Mouse (Mus musculus): ENCODE measurements at regions not wholly inside any gene's neighbourhood (a gene's known extent, or its start where the extent isn't known, plus 50 kb on each side); places are given as distances from the start of the nearest gene placed in this dataset.

- H3K27me3 ChIP-seq, result no peaks in the 10 kb centered on the region
- H3K4me2 ChIP-seq, result no peak overlapping the region
- H3K36me3 ChIP-seq, result no peaks in the 10 kb centered on the region
- H3K4me1 ChIP-seq, result no peaks in the 10 kb centered on the region
- H3K9ac ChIP-seq, result no peak overlapping the region
- no peaks in the 10 kb centered on the region for H3K9me3 ChIP-seq (replicated peaks)
- ATAC-seq (replicated peaks; ENCODE audit: low FRiP score), result no peak
- H3K4me3 ChIP-seq (replicated peaks), result no peak overlapping the region
- no peak overlapping the region for H3K27ac ChIP-seq
- WGBS, result 80% methylated on average over 7 of the region's 7 CpGs
Observed at GRCm38 (mm10) chr5:126650415-126650814, 591.2 kb upstream of the Tmem132c start.

DNA sequence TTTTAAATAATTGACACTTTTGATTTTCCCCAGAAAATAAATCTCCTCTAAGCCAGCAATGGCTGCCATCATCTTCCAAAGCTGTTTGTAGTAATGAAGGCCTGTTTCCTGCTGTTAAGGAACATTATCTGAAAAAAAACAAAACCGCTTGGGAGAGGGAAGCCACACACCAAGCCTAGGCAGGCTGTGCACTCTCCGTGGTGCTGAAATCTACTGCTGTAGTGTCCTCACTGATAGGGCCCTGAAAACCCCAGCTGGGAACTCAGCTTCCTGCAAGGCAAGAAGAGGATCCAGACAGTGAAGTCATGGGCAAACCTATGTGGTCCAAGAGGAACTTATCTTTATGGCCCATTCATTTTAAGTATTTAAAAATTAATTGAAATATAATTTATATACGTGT, 590.2 kb upstream of the Tmem132c start:
- 13% methylated on average over 3 of the region's 3 CpGs for WGBS

GRCm38 (mm10) chr5:126662648-126663047, 579.0 kb upstream of the Tmem132c start:
- Histone ChIP-seq H3K4me2 (no peak overlapping the region), H3K9ac (no peak overlapping the region), H3K9me3 (replicated peaks) (no peaks in the 10 kb centered on the region), H3K27ac (no peak overlapping the region), H3K4me1 (no peaks in the 10 kb centered on the region), H3K27me3 (no peaks in the 10 kb centered on the region), H3K36me3 (no peaks in the 10 kb centered on the region), H3K4me3 (replicated peaks) (no peak overlapping the region)
- ATAC-seq (replicated peaks; ENCODE audit: low FRiP score), result no peak
- WGBS, result 93% methylated on average over 4 of the region's 4 CpGs

More for the DNA sequence above, 590.2 kb upstream of the Tmem132c start:
- no peaks in the 10 kb centered on the region for H3K27me3 ChIP-seq
- H3K27ac ChIP-seq, result no peak overlapping the region
- H3K4me2 ChIP-seq, result no peak overlapping the region
- ATAC-seq (replicated peaks; ENCODE audit: low FRiP score), result peak; percentile 69; the same call in 1 of the 2 replicates
- no peak overlapping the region for H3K4me3 ChIP-seq (replicated peaks)
- H3K9ac ChIP-seq, result no peak overlapping the region
- H3K36me3 ChIP-seq, result no peaks in the 10 kb centered on the region
- H3K4me1 ChIP-seq, result no peaks in the 10 kb centered on the region
- no peaks in the 10 kb centered on the region for H3K9me3 ChIP-seq (replicated peaks)

DNA sequence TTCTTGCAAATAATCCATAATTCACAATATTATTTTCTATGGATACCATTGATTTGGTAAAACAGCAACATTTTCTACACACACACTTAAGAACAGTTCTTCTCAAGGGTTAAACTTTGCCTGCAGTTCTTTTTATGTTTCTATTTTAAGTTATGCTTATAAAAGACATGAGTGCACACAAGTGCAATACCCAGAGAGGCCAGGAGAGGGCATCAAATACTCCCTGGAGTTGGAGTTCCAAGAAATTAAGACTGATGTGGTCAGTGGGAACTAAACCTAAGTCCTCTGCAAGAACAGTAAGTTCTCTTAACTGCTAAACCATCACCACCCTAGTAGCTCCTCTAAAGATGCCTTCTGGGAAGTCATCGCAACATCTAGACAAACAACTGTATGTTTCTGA, 570.5 kb upstream of the Tmem132c start:
- Histone ChIP-seq H3K9me3 (replicated peaks) (no peaks in the 10 kb centered on the region), H3K36me3 (no peaks in the 10 kb centered on the region), H3K27ac (no peak overlapping the region), H3K27me3 (no peaks in the 10 kb centered on the region), H3K4me3 (replicated peaks) (no peak overlapping the region), H3K4me2 (no peak overlapping the region), H3K4me1 (no peaks in the 10 kb centered on the region), H3K9ac (no peak overlapping the region)
- no peak for ATAC-seq (replicated peaks; ENCODE audit: low FRiP score)
- WGBS, result 23% methylated on average over 1 of the region's 1 CpGs

DNA sequence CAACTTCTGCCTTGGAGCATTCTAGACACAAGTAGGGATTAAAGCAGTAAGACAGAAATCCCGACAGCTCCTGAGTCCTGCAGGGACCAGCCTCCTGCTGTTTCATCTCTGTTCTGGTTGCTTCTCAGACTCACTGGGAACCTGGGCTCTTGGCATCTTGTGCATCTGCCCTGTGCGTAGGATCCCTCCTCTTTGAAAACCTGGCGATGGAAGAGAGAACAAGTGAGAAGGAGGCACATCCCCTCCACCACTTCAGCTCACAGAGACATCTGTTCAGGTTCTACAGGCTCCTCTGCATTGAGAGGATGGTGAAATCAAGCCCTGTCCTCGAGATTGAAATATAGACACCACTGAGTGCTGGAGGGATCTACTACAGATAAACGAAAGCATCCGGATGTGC, 561.3 kb upstream of the Tmem132c start:
- H3K36me3 ChIP-seq, result no peaks in the 10 kb centered on the region
- H3K4me3 ChIP-seq (replicated peaks), result no peak overlapping the region
- H3K4me1 ChIP-seq, result no peaks in the 10 kb centered on the region
- no peak for ATAC-seq (replicated peaks; ENCODE audit: low FRiP score)
- no peak overlapping the region for H3K4me2 ChIP-seq
- H3K9ac ChIP-seq, result no peak overlapping the region
- H3K27ac ChIP-seq, result no peak overlapping the region
- H3K27me3 ChIP-seq, result no peaks in the 10 kb centered on the region
- WGBS, result 68% methylated on average over 6 of the region's 6 CpGs
- H3K9me3 ChIP-seq (replicated peaks), result no peaks in the 10 kb centered on the region

GRCm38 (mm10) chr5:126699314-126699713, 542.3 kb upstream of the Tmem132c start:
- Histone ChIP-seq H3K4me3 (replicated peaks) (no peak overlapping the region), H3K27me3 (no peaks in the 10 kb centered on the region), H3K4me1 (peaks cover 3% of the 10 kb centered on the region; the same call in 1 of the 2 replicates), H3K36me3 (no peaks in the 10 kb centered on the region), H3K4me2 (no peak overlapping the region), H3K27ac (no peak overlapping the region), H3K9ac (no peak overlapping the region), H3K9me3 (replicated peaks) (no peaks in the 10 kb centered on the region)
- 53% methylated on average over 4 of the region's 4 CpGs for WGBS
- no peak for ATAC-seq (replicated peaks; ENCODE audit: low FRiP score)

GRCm38 (mm10) chr5:126703516-126704282, 537.9 kb upstream of the Tmem132c start:
- 30% methylated on average over 8 of the region's 8 CpGs for WGBS
- Histone ChIP-seq H3K36me3 (no peaks in the 10 kb centered on the region), H3K9me3 (replicated peaks) (no peaks in the 10 kb centered on the region), H3K4me3 (replicated peaks) (no peak overlapping the region), H3K4me2 (no peak overlapping the region), H3K27ac (0 out of 2 replicates have a peak overlapping the region, but pooled peaks have one; percentile 54), H3K9ac (no peak overlapping the region), H3K27me3 (no peaks in the 10 kb centered on the region), H3K4me1 (peaks cover 3% of the 10 kb centered on the region; the same call in 1 of the 2 replicates)
- peak; percentile 88 for ATAC-seq (replicated peaks; ENCODE audit: low FRiP score)

- 55% methylated on average over 11 of the region's 11 CpGs for WGBS
- Histone ChIP-seq H3K4me2 (no peak overlapping the region), H3K9ac (no peak overlapping the region), H3K9me3 (replicated peaks) (no peaks in the 10 kb centered on the region), H3K27ac (no peak overlapping the region), H3K27me3 (no peaks in the 10 kb centered on the region), H3K36me3 (no peaks in the 10 kb centered on the region), H3K4me1 (peaks cover 3% of the 10 kb centered on the region; the same call in 1 of the 2 replicates), H3K4me3 (replicated peaks) (no peak overlapping the region)
- ATAC-seq (replicated peaks; ENCODE audit: low FRiP score), result no peak
Observed at GRCm38 (mm10) chr5:126705871-126706270, 535.7 kb upstream of the Tmem132c start.

- Histone ChIP-seq H3K36me3 (no peaks in the 10 kb centered on the region), H3K4me3 (replicated peaks) (no peak overlapping the region), H3K4me2 (no peak overlapping the region), H3K27ac (no peak overlapping the region), H3K4me1 (peaks cover 3% of the 10 kb centered on the region; the same call in 1 of the 2 replicates), H3K9ac (no peak overlapping the region), H3K9me3 (replicated peaks) (no peaks in the 10 kb centered on the region), H3K27me3 (no peaks in the 10 kb centered on the region)
- 77% methylated on average over 4 of the region's 4 CpGs for WGBS
- no peak for ATAC-seq (replicated peaks; ENCODE audit: low FRiP score)
Observed at GRCm38 (mm10) chr5:126706701-126707100, 534.9 kb upstream of the Tmem132c start.

DNA sequence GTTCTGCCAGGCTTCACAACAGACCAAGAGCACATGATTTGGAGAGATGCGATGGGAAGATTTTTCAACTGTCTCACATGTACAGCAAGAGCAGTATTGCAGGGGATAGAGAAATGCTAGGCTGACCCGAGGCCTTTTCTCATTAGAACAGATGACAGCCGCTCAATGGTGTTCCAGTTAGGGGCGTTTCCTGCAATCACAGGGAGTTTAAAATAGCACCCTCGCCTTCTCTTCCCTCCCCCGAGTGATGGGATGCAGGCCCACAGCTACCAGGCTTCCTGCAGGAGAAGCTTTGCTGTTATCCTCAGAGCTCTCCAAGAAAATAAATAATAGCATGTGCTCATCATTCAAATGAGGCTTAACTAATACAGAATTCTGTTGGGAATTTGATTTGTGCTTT, 526.9 kb upstream of the Tmem132c start:
- H3K4me1 ChIP-seq, result no peaks in the 10 kb centered on the region
- no peaks in the 10 kb centered on the region for H3K27me3 ChIP-seq
- no peak overlapping the region for H3K9ac ChIP-seq
- WGBS, result 21% methylated on average over 6 of the region's 6 CpGs
- no peak for ATAC-seq (replicated peaks; ENCODE audit: low FRiP score)
- H3K9me3 ChIP-seq (replicated peaks), result no peaks in the 10 kb centered on the region
- H3K36me3 ChIP-seq, result no peaks in the 10 kb centered on the region
- no peak overlapping the region for H3K4me3 ChIP-seq (replicated peaks)
- H3K27ac ChIP-seq, result no peak overlapping the region
- H3K4me2 ChIP-seq, result no peak overlapping the region

GRCm38 (mm10) chr5:126718421-126718820, 523.2 kb upstream of the Tmem132c start:
- Histone ChIP-seq H3K4me1 (peaks cover 5% of the 10 kb centered on the region), H3K4me2 (no peak overlapping the region), H3K9me3 (replicated peaks) (no peaks in the 10 kb centered on the region), H3K27ac (no peak overlapping the region), H3K36me3 (no peaks in the 10 kb centered on the region), H3K27me3 (no peaks in the 10 kb centered on the region), H3K9ac (no peak overlapping the region), H3K4me3 (replicated peaks) (no peak overlapping the region)
- ATAC-seq (replicated peaks; ENCODE audit: low FRiP score), result no peak
- 96% methylated on average over 2 of the region's 2 CpGs for WGBS

DNA sequence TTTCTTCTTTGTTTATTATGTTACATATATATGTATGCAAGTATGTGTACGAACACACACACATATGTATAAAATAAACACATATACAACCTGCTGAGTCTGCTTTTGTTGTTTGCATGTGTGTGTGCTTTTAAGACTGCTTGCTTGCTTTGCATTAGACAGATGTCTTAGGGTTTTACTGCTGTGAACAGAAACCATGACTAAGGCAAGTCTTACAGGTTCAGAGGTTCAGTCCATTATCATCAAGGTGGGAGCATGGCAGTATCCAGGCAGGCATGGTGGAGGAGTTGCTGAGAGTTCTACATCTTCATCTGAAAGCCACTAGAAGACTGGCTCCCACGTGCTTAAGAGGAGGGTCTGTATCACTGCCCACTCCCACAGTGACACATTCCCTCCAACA, 520.3 kb upstream of the Tmem132c start:
- H3K4me2 ChIP-seq, result no peak overlapping the region
- no peak overlapping the region for H3K4me3 ChIP-seq (replicated peaks)
- H3K9ac ChIP-seq, result no peak overlapping the region
- H3K9me3 ChIP-seq (replicated peaks), result no peaks in the 10 kb centered on the region
- no peaks in the 10 kb centered on the region for H3K27me3 ChIP-seq
- peaks cover 5% of the 10 kb centered on the region for H3K4me1 ChIP-seq
- 72% methylated on average over 2 of the region's 2 CpGs for WGBS
- no peak overlapping the region for H3K27ac ChIP-seq
- no peaks in the 10 kb centered on the region for H3K36me3 ChIP-seq
- ATAC-seq (replicated peaks; ENCODE audit: low FRiP score), result no peak

Measured in kidney, embryonic 15.5 days (tissue).